Mouse (Mus musculus) hindlimb bud, embryonic 11.5 days (tissue): Measurements from ENCODE around the gene Aplp2.

Experiments used
- DNase-seq: peaks from one replicate; pipeline ENCODE4 v3.0.0-alpha.2; 2012; ENCODE audit warnings: low read depth, low spot score; ENCODE audit errors: extremely low spot score

Aplp2 gene

GRCm38 (mm10) chr9:31226541-31226940 lies 14.9 kb upstream of the Aplp2 start:
- no peak for DNase-seq

- no peak for DNase-seq
Measured at GRCm38 (mm10) chr9:31225808-31226207, 14.2 kb upstream of the Aplp2 start.

DNA sequence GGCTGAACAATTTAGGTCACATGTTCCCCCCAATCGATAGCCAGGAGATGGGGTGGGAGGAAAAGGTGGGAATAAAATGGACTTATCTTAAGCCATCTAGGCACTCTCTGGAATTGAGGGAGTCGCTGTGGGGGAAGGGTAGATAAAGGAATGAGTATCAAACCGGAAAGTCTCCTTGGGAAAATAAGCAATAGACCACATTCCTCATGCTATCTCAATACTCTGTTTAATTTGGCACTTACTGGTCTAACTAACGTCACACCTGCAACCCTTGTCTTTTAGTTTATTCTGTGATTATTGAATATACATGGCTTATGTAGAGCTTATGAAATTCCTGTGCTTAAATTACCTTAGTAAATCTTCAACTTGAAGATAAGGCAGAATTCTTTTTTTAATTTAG lies 11.9 kb upstream of the Aplp2 start:
- no peak for DNase-seq

DNA sequence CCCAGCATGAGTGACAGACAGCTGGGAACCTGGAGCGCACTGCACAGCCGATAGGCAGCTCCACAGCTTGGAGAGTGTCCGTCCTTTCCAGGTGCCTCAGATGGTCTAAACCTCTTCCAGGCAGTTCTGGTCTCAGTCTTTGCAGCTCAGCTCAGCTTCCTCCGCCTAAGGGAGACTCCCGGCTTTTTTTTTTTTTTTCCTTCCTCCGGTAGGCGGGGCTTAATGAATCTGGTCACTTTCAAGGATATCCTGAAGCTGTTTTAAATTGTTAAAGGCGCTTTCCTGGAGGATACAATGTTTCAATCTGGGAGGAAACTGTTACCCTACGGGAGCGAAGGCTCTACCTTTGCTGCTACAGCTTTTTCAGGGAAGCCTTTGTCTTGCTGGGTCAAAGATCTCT lies 9.6 kb upstream of the Aplp2 start:
- no peak for DNase-seq

DNA sequence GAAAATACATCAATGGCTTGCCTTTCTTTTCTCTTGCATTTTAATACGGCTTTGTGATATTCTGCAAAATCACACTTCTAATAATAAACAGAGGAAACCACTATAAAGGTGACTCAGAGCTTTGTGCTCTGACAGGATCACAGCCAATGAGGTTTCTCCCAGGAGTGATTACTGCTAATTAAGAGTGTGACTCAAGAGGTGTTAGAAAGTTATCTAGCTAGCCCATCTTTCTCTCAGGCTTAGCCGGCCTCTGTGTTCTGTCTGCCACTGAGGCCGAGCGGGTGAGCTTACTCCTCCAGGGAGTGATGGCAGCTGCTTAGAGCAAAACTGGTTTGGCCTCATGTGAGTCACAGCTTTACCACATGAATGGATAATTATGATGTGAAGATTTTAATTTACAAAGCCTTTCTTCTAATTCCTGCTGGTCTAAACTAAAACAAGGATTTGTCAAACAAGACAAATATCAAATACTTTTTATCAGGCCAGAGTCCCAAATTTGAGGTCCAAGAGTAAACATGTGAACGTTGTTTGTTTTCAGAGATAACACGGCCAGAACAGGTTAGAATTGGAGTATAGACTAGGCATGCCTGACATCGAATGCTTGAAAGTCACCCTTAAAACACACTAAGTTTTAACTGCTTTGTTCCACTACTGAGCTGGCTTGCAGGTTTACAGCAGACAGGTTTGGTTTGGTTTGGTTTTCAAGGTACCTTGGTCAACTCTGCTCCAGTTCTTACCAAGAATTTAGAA lies 6.2 kb upstream of the Aplp2 start:
- no peak for DNase-seq

DNA sequence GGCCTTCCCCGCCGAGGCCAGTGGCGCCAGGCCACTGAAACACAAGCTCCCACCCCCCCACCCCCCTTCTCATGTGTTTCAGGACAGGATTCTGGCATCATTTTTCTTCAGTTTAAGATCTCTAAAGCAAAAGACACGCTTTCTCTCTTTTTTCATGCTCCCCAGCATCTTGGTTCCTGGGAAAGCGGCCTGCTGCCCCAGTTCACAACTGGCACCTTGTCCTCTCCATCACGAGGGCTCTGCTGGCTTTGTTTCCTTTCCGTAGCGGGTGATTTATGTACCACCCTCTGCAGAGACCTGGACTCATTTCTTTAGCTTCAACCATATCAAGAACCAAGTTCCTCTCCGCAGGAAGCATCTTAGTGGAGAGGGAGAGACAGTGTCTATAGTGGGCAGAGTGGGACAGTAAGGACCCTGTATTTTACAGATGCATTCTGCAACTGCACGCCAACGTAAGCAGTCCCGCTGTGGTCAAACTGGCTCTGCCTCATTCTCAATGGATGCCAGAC lies 939 bp upstream of the Aplp2 start:
- DNase-seq = no peak

GRCm38 (mm10) chr9:31210749-31211689 lies 596 bp downstream of the Aplp2 start:
- no peak for DNase-seq

- no peak for DNase-seq
Measured at GRCm38 (mm10) chr9:31210163-31210562, 1.5 kb downstream of the Aplp2 start.

DNA sequence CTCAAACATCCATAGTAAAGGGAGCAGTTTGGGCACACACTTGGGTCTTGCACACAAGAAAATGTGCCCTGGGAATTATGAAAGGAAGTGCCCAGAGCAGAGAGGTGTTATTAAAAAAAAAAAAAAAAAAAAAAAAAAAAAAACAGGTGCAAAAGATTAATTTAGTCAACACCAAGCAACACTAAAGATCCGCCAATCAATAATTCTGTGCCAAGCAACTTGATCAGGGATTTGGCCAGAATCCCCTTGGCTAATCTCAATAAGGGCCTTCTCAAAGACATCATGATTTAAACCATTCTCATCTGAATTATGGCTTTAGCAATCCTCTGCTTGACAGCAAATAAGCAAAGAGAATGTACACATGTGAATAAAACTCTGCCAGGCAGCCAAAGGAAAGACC lies 2.1 kb downstream of the Aplp2 start:
- no peak for DNase-seq

DNA sequence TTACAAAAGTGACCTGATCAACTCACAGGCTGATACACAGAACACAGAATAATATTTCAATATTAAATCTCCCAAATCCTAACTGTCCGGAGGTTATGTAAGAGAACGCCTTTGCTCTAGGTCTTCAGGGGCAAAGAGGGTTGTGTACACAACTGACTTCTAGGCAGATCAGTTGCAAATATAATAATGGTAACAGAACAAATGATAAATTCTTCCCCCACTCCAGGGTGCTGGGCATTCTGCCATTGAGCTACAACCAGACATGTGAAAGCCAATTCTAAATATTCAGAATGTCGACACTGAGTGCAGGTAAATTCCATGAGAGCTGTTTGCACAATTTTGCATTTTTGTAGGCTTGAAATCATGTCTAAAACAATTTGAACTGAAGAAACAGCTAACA lies 3.9 kb downstream of the Aplp2 start:
- DNase-seq = no peak

- no peak for DNase-seq
Measured at GRCm38 (mm10) chr9:31204722-31205121, 6.9 kb downstream of the Aplp2 start.

GRCm38 (mm10) chr9:31203571-31204210 lies 7.9 kb downstream of the Aplp2 start:
- DNase-seq = no peak

- no peak for DNase-seq
Measured at GRCm38 (mm10) chr9:31203068-31203467, 8.5 kb downstream of the Aplp2 start.

DNA sequence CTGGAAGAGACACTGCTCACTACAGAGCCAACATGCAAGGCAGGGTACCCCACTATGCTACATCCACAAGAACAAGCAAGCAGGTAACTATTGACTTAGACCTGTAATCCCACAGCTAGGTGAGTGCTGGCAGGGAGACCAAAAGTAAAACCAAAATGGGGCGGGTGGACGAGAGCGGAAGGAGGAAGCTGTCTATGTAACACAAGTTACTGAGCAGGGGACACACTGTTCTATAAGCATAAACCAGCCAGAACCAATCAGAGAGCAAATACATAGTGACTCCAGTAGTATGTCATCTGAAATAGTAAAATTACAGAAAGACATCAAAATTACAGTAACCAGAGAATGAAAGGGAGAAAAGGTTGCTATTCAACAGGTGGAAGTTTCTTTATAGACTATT lies 13.0 kb downstream of the Aplp2 start:
- DNase-seq = no peak

DNA sequence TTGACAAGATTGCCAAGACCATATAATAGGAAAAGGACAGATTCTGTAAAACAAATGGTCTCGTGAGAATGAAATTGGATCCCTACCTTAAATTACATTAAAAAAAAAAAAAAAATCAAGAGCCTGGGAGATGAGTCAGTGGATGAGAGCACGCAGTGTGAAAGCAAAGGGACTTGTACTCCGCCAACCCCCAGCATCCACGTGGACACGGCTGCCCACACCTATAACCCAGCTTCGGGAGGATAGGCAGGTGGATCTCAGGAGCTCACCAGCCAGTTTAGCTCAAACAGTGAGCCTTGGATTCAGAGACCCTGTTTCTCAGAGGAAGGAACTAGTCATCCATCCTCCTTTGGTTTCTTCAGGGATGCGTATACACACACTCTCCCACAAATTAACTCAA lies 13.8 kb downstream of the Aplp2 start:
- DNase-seq = no peak

- DNase-seq = no peak
Measured at GRCm38 (mm10) chr9:31196742-31197141, 14.9 kb downstream of the Aplp2 start.

DNA sequence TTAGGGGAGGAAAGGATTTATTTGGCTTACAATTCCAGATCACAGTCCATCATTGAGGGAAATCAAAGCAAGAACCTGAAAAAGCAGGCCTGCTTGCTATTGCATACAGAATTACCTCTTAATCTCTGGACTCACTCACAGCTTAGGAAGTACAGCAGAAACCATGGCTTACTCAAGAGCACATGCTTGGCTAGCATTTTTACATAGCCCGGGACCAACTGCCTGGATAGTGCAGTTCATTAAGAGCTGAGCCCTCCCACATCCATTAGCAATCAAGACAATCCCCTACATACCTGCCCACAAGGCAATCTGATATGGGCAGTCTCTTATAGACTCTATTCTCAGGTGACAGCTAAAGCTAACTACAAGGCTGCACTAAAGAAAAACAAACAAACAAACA lies 16.0 kb downstream of the Aplp2 start:
- DNase-seq = no peak

DNA sequence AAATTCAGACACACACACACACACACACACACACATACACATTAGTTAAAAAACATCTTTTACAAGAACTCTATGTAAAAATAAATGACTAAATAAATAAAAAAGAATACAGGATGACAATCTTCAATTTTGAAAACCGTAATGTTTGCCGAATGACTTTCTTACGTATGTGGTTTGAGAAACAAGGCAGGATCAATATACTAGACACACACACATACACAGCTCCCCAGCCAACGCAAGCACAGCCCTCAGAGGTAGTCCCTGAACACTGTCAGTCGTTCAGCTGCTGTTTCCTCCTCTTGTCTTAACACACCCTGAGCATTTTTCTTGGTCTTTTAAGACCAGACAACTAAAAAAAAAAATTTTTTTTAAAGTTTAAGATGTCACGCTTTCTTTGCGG lies 19.2 kb downstream of the Aplp2 start:
- DNase-seq = no peak

GRCm38 (mm10) chr9:31191543-31191942 lies 20.1 kb downstream of the Aplp2 start:
- DNase-seq = no peak

DNA sequence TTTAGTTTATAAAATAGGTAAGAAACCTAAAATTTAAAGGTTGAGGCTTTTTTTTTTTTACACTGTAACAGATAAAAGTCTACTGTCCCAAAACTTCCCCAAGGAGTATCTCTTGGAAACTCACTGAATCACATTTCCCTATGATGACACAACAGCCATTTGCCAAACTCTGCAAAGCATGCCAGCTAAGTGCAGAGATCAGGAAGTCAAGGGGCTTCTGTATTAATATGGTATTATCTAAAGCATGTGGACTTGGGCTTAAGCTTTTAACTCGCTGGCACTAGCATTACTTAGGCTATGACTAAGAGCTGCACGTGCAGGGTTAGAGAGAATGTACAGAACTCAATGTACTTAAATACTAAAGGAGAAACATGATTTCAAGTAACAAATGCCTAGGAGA lies 22.4 kb downstream of the Aplp2 start:
- DNase-seq = no peak

DNA sequence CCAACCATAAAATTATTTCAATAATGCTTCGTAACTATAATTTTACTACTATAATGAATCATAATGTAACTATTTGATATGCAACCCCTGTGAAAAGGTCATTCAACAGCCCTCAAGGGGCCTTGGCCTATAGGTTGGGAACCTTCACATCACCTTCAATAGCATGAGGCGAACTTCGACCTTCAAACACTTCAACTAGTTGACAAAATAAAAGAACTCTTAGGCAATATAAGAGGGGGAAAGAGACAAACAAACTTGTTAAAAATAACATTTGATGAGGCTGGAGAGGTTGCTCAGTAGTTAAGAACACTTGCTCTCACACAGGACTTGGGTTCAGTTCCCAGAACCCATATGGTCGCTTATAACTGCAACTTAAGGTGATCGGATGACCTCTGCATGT lies 27.2 kb downstream of the Aplp2 start:
- DNase-seq = no peak

GRCm38 (mm10) chr9:31183061-31183460 lies 28.6 kb downstream of the Aplp2 start:
- no peak for DNase-seq
